ENCODE assay signal across 9 mouse cellular contexts in genomic region chr2:5770708-5771241, GRCm38 (mm10). TPM values are rescaled to one million over a fixed set of nuclear protein-coding genes. Genes with fewer than 3 reads are reported as not detected.
DNase-seq lines count a peak whose midpoint lies in the region; ATAC-seq and TF ChIP-seq lines count a peak whose summit lies in the region.
"Had no signal": no experiment of that assay in that cellular context is flagged by ENCODE, and none has a peak within 500 bp of the region (broad histone marks: within the 10 kb centered on the region; RNA-seq: fewer than 3 reads in every experiment).

No protein-coding gene starts in this region.

- H3K27ac ChIP-seq in hindbrain, embryonic 11.5 days (ENCODE audit: low read depth, low read length), result no peak overlapping the region
- H3K27ac ChIP-seq in hindbrain, embryonic 12.5 days, result no peak overlapping the region
- no peak overlapping the region for H3K27ac ChIP-seq in MEL (ENCODE audit: control insufficient read depth, low read depth, low read length)
- no peak overlapping the region for H3K27ac ChIP-seq in midbrain, embryonic 16.5 days (ENCODE audit: low read length)
- H3K27ac ChIP-seq: neural tube, embryonic 12.5 days had no signal

- H3K4me1 ChIP-seq in hindbrain, embryonic 11.5 days (replicated peaks; ENCODE audit: control insufficient read depth, insufficient read depth, low read length), result no peaks in the 10 kb centered on the region
- no peaks in the 10 kb centered on the region for H3K4me1 ChIP-seq in hindbrain, embryonic 12.5 days
- H3K4me1 ChIP-seq in MEL (ENCODE audit: control insufficient read depth in 1 of 2, insufficient read depth in 2 of 2, low read length in 2 of 2), result peaks cover 0 to 9% of the 10 kb centered on the region in 2 experiments; a peak in 2 of 4 replicates
- 0 out of 2 replicates have a peak, but pooled peaks cover 4% of the 10 kb centered on the region for H3K4me1 ChIP-seq in midbrain, embryonic 16.5 days (ENCODE audit: control insufficient read depth, insufficient read depth, low read length)
- H3K4me1 ChIP-seq: neural tube, embryonic 12.5 days had no signal

- H3K9ac ChIP-seq in hindbrain, embryonic 11.5 days (ENCODE audit: low read depth, low read length), result no peak overlapping the region
- H3K9ac ChIP-seq in hindbrain, embryonic 12.5 days, result no peak overlapping the region
- no peak overlapping the region for H3K9ac ChIP-seq in MEL (ENCODE audit: control insufficient read depth, low read depth, low read length, poor library complexity, severe bottlenecking)
- no peak overlapping the region for H3K9ac ChIP-seq in midbrain, embryonic 16.5 days (ENCODE audit: low read depth, low read length)
- H3K9ac ChIP-seq: neural tube, embryonic 12.5 days had no signal

- WGBS in hindbrain, embryonic 11.5 days, result 58% methylated on average over 8 of the region's 8 CpGs
- 53% methylated on average over 8 of the region's 8 CpGs for WGBS in hindbrain, embryonic 12.5 days
- 61% methylated on average over 8 of the region's 8 CpGs for WGBS in midbrain, embryonic 16.5 days

- no peak for ATAC-seq in hindbrain, embryonic 11.5 days (ENCODE audit: low FRiP score)
- no peak for ATAC-seq in hindbrain, embryonic 12.5 days (ENCODE audit: low FRiP score)
- ATAC-seq in midbrain, embryonic 16.5 days, result peak; percentile 90

- no peaks in the 10 kb centered on the region for H3K79me2 ChIP-seq in MEL (ENCODE audit: control insufficient read depth, insufficient read depth, low read length, poor library complexity)

- no peaks in the 10 kb centered on the region for H3K36me3 ChIP-seq in hindbrain, embryonic 11.5 days (ENCODE audit: control insufficient read depth, insufficient read depth, low read length)
- H3K36me3 ChIP-seq in hindbrain, embryonic 12.5 days, result no peaks in the 10 kb centered on the region
- peaks cover 0 to 7% of the 10 kb centered on the region in 2 experiments; a peak in 1 of 4 replicates for H3K36me3 ChIP-seq in MEL (ENCODE audit: control insufficient read depth in 1 of 2, insufficient read depth in 2 of 2, low read length in 2 of 2)
- no peaks in the 10 kb centered on the region for H3K36me3 ChIP-seq in midbrain, embryonic 16.5 days (ENCODE audit: control insufficient read depth, insufficient read depth, low read length)
- H3K36me3 ChIP-seq: neural tube, embryonic 12.5 days had no signal

- TF ChIP-seq RAD21 in MEL (IDR thresholded peaks at IDR 0.05; ENCODE audit: low read depth, low read length), result peak; percentile 3; the same call in 1 of the 2 replicates

- TF ChIP-seq EP300 in MEL (IDR thresholded peaks at IDR 0.05; ENCODE audit: low read depth in 1 of 2, low read length in 2 of 2), result peak; percentile 36 to 45; a peak in 3 of 4 replicates

- TF ChIP-seq POLR2A in MEL (IDR thresholded peaks at IDR 0.05; ENCODE audit: control insufficient read depth in 1 of 2, insufficient read depth in 1 of 2, low read depth in 1 of 2, low read length in 2 of 2, poor library complexity in 1 of 2), result no peak

- no peak overlapping the region for H3K4me3 ChIP-seq in hindbrain, embryonic 11.5 days (ENCODE audit: low read depth, low read length)
- H3K4me3 ChIP-seq in hindbrain, embryonic 12.5 days, result no peak overlapping the region
- no peak overlapping the region for H3K4me3 ChIP-seq in MEL (ENCODE audit: control insufficient read depth in 1 of 2, insufficient read depth in 1 of 2, low read depth in 2 of 2, low read length in 2 of 2)
- H3K4me3 ChIP-seq in midbrain, embryonic 16.5 days (ENCODE audit: low read depth, low read length), result no peak overlapping the region
- H3K4me3 ChIP-seq: neural tube, embryonic 12.5 days had no signal

- H3K9me3 ChIP-seq in hindbrain, embryonic 11.5 days (ENCODE audit: control insufficient read depth, low read length), result no peaks in the 10 kb centered on the region
- H3K9me3 ChIP-seq in hindbrain, embryonic 12.5 days (replicated peaks), result no peaks in the 10 kb centered on the region
- no peaks in the 10 kb centered on the region for H3K9me3 ChIP-seq in MEL (replicated peaks; ENCODE audit: insufficient read depth, low read length)
- H3K9me3 ChIP-seq in midbrain, embryonic 16.5 days (replicated peaks; ENCODE audit: control insufficient read depth, low read length, poor library complexity, severe bottlenecking), result no peaks in the 10 kb centered on the region
- H3K9me3 ChIP-seq: neural tube, embryonic 12.5 days had no signal

- peak; percentile 57 for DNase-seq in hindbrain, embryonic 11.5 days (ENCODE audit: low spot score)
- peak; percentile 75 for DNase-seq in MEL (ENCODE audit: low read depth, low spot score)
- peak; percentile 69 for DNase-seq in cerebellum, adult 9-10 months
- peak; percentile 54 to 55 for DNase-seq in heart, adult 9 months (ENCODE audit: low spot score in 2 of 2)
- DNase-seq in left cerebral cortex, postnatal 10 days (ENCODE audit: extremely low spot score in 1 of 2, low spot score in 2 of 2), result peak; percentile 34 to 68
- no peak for DNase-seq in yolk sac, embryonic 10.5 days (ENCODE audit: low spot score)

- no peak overlapping the region for H3K4me2 ChIP-seq in hindbrain, embryonic 11.5 days (replicated peaks; ENCODE audit: low read depth, low read length)
- no peak overlapping the region for H3K4me2 ChIP-seq in hindbrain, embryonic 12.5 days (replicated peaks)
- no peak overlapping the region for H3K4me2 ChIP-seq in midbrain, embryonic 16.5 days (ENCODE audit: low read length)
- H3K4me2 ChIP-seq: neural tube, embryonic 12.5 days had no signal

- intact Hi-C loops in left cerebral cortex, postnatal 10 days (cut with DNase I), result loop anchor here (2.0 kb wide), 1 partner anchor 56 kb away; the partner anchor contains the start of gene Camk1d

- no peaks in the 10 kb centered on the region for H3K27me3 ChIP-seq in hindbrain, embryonic 11.5 days (ENCODE audit: control insufficient read depth, insufficient read depth, low read length)
- H3K27me3 ChIP-seq in hindbrain, embryonic 12.5 days, result no peaks in the 10 kb centered on the region
- H3K27me3 ChIP-seq in MEL (ENCODE audit: control insufficient read depth in 1 of 2, insufficient read depth in 2 of 2, low read length in 2 of 2), result no peaks in the 10 kb centered on the region
- no peaks in the 10 kb centered on the region for H3K27me3 ChIP-seq in midbrain, embryonic 16.5 days (ENCODE audit: control insufficient read depth, insufficient read depth, low read depth, low read length)
- H3K27me3 ChIP-seq: neural tube, embryonic 12.5 days had no signal

- peak in 2 of 3 experiments; percentile 6 to 36; a peak in 2 of 6 replicates for TF ChIP-seq CTCF in MEL (IDR thresholded peaks at IDR 0.05 in 2 of 3, conservative IDR thresholded peaks at IDR 0.05 in 1 of 3; ENCODE audit: control insufficient read depth in 1 of 3, insufficient read depth in 1 of 3, low read depth in 2 of 3, low read length in 3 of 3, poor library complexity in 1 of 3, severe bottlenecking in 1 of 3)

TF ChIP-seq in MEL, 35 proteins besides CTCF, POLR2A, EP300 and RAD21:
- TF ChIP-seq SIN3A (IDR thresholded peaks at IDR 0.05; ENCODE audit: low read length), result peak; percentile 31; the same call in 1 of the 2 replicates
- 0 out of 2 replicates have a peak, but pooled peaks have one; percentile 22 for TF ChIP-seq GATA1 (IDR thresholded peaks at IDR 0.05; ENCODE audit: low read depth, low read length)
- TF ChIP-seq TBP (IDR thresholded peaks at IDR 0.05; ENCODE audit: low read depth, low read length), result no peak
- TF ChIP-seq MYC (IDR thresholded peaks at IDR 0.05; ENCODE audit: low read depth, low read length), result peak; percentile 63
- TF ChIP-seq MXI1 (IDR thresholded peaks at IDR 0.05; ENCODE audit: low read depth, low read length), result no peak
- TF ChIP-seq SMC3 (IDR thresholded peaks at IDR 0.05; ENCODE audit: low read depth, low read length), result peak; percentile 40
- TF ChIP-seq ZNF384 (IDR thresholded peaks at IDR 0.05; ENCODE audit: low read depth, low read length), result peak; percentile 76
- no peak for TF ChIP-seq ZMIZ1 (IDR thresholded peaks at IDR 0.05; ENCODE audit: low read depth, low read length)
- TF ChIP-seq CHD2 (IDR thresholded peaks at IDR 0.05; ENCODE audit: low read length), result no peak
- no peak for TF ChIP-seq USF1 (IDR thresholded peaks at IDR 0.05; ENCODE audit: low read depth, low read length)
- peak; percentile 21; the same call in 1 of the 2 replicates for TF ChIP-seq ELF1 (IDR thresholded peaks at IDR 0.05; ENCODE audit: low read depth, low read length)
- TF ChIP-seq MAFK (IDR thresholded peaks at IDR 0.05; ENCODE audit: borderline replicate concordance, low read depth, low read length), result peak; percentile 38; the same call in 1 of the 2 replicates
- 0 out of 2 replicates have a peak, but pooled peaks have one; percentile 18 for TF ChIP-seq TCF12 (IDR thresholded peaks at IDR 0.05; ENCODE audit: low read depth, low read length)
- peak; percentile 36; the same call in 1 of the 2 replicates for TF ChIP-seq MAX (IDR thresholded peaks at IDR 0.05; ENCODE audit: low read length)
- peak; percentile 98 for TF ChIP-seq RCOR1 (IDR thresholded peaks at IDR 0.05; ENCODE audit: low read depth, low read length)
TF ChIP-seq in MEL: peak in this region for 10.

RNA-seq across cellular contexts. Expression of gene Camk1d, which starts 56.5 kb away (rescaled TPM):
- polyA plus RNA-seq in hindbrain, embryonic 11.5 days (2014; fragmentation: Nextera tagmentation; extraction: Ambion mirVana), result 2.2 and 2.7 TPM in 2 replicates
- 3.3 and 4.1 TPM in 2 replicates for polyA plus RNA-seq in hindbrain, embryonic 12.5 days (2016; fragmentation: Nextera tagmentation; extraction: Ambion mirVana)
- total RNA-seq in MEL (2012; rRNA removed), result 2.9 and 3.7 TPM in 2 replicates
- 1 to 10 TPM in 1 of 2 experiments, not detected in 1; 4.4 TPM for polyA plus RNA-seq in MEL (2012; ENCODE audit: insufficient read depth in 1 of 2, insufficient read length in 2 of 2, low read depth in 1 of 2, low replicate concordance in 2 of 2, missing spikeins in 1 of 2)
- 100 to 1,000 TPM in 1 of 2 experiments, 10 to 100 TPM in 1; 99.2 to 101 TPM for total RNA-seq in left cerebral cortex, postnatal 10 days (2021)
- polyA plus RNA-seq in midbrain, embryonic 16.5 days (2015; fragmentation: Nextera tagmentation; extraction: Ambion mirVana), result 7.2 and 7.7 TPM in 2 replicates
